Mouse (Mus musculus) liver, postnatal 0 days (tissue): ENCODE results near the gene Grik2. TPM values are rescaled to one million over a fixed set of nuclear protein-coding genes. Genes with fewer than 3 reads are reported as not detected.

Source experiments
- ATAC-seq: fragments of 200-750 bp; cut with Nextera tagmentation; 2 replicates; pipeline ENCODE4 v1.8.0; 2017; ENCODE audit warnings: mild to moderate bottlenecking, moderate library complexity
- DNase-seq: peaks from one replicate; pipeline ENCODE4 v3.0.0-alpha.2; 2016
- H3K27ac ChIP-seq: fragments of 300-500 bp; sonication (generic); 2 replicates; pipeline ENCODE4 v1.5.1; 2014; ENCODE audit warnings: antibody characterized with exemption, moderate library complexity, mild to moderate bottlenecking, low read depth
- H3K27me3 ChIP-seq: fragments of 300-500 bp; sonication (generic); 2 replicates; pipeline ENCODE4 v1.6.1; 2014; ENCODE audit warnings: low read length, control low read depth, mixed read lengths; ENCODE audit not compliant: insufficient read depth
- H3K36me3 ChIP-seq: fragments of 300-500 bp; sonication (generic); replicated peaks from 2 replicates; pipeline ENCODE4 v1.6.1; 2014; ENCODE audit warnings: mild to moderate bottlenecking, control low read depth, low read length, moderate library complexity, mixed read lengths; ENCODE audit not compliant: insufficient read depth
- H3K4me1 ChIP-seq: fragments of 300-500 bp; sonication (generic); 2 replicates; pipeline ENCODE4 v1.6.1; 2014; ENCODE audit warnings: antibody characterized with exemption, mild to moderate bottlenecking, control low read depth; ENCODE audit not compliant: insufficient read depth
- H3K4me2 ChIP-seq: fragments of 300-500 bp; sonication (generic); 2 replicates; pipeline ENCODE4 v1.6.1; 2014; ENCODE audit warnings: low read depth, mild to moderate bottlenecking, low read length, moderate library complexity, mixed read lengths
- H3K4me3 ChIP-seq: fragments of 300-500 bp; sonication (generic); 2 replicates; pipeline ENCODE4 v1.5.1; 2014; ENCODE audit warnings: low read depth, low read length
- H3K9ac ChIP-seq: fragments of 300-500 bp; sonication (generic); replicated peaks from 2 replicates; pipeline ENCODE4 v1.6.1; 2014; ENCODE audit warnings: mild to moderate bottlenecking, moderate library complexity
- H3K9me3 ChIP-seq: fragments of 300-500 bp; sonication (generic); 2 replicates; pipeline ENCODE4 v1.6.1; 2016; ENCODE audit warnings: mild to moderate bottlenecking, control low read depth, low read length, mixed read lengths
- CTCF ChIP-seq: sonication (generic); IDR thresholded peaks from 2 replicates; pipeline ENCODE4 v1.5.1; 2016; ENCODE audit warnings: antibody characterized with exemption, low read depth
- EP300 ChIP-seq: IDR thresholded peaks from 2 replicates; pipeline ENCODE4 v1.6.1; 2016; ENCODE audit warnings: antibody characterized with exemption, low read depth, mild to moderate bottlenecking
- WGBS: fragments of 180-500 bp; shearing (Covaris S2); extraction: QIAGEN DNeasy Blood & Tissue Kit; methylation state at CpG from one replicate; pipeline ENCODE4 v1.1.7; 2014; ENCODE audit not compliant: insufficient replicate concordance; 5-methylcytosine and 5-hydroxymethylcytosine counted together
- polyA plus RNA-seq: library from polyadenylated mRNA; unstranded; fragments of >200 nt; fragmentation: Nextera tagmentation; extraction: Ambion mirVana; gene quantifications from 2 replicates; pipeline ENCODE4 v1.2.1, GENCODE M21; 2015

Gene Grik2
- polyA plus RNA-seq, 1 experiment from 2014 or later, result not detected

GRCm38 (mm10) chr10:49716856-49717255 lies 71.7 kb downstream of the Grik2 start:
- DNase-seq, result no peak
- H3K9me3 ChIP-seq, result no peaks in the 10 kb centered on the region
- no peaks in the 10 kb centered on the region for H3K4me1 ChIP-seq
- no peaks in the 10 kb centered on the region for H3K27me3 ChIP-seq
- H3K36me3 ChIP-seq, result no peaks in the 10 kb centered on the region
- ATAC-seq, result no peak
- no peak overlapping the region for H3K9ac ChIP-seq
- WGBS, result 46% methylated on average over 5 of the region's 5 CpGs
- H3K4me2 ChIP-seq, result no peak overlapping the region
- no peak overlapping the region for H3K4me3 ChIP-seq
- H3K27ac ChIP-seq, result no peak overlapping the region
- TF ChIP-seq EP300 (no peak), CTCF (no peak)

GRCm38 (mm10) chr10:49709748-49710147 lies 78.8 kb downstream of the Grik2 start:
- no peak overlapping the region for H3K9ac ChIP-seq
- no peak for DNase-seq
- H3K4me1 ChIP-seq, result no peaks in the 10 kb centered on the region

GRCm38 (mm10) chr10:49704446-49704845 lies 84.1 kb downstream of the Grik2 start:
- ATAC-seq, result no peak
- no peaks in the 10 kb centered on the region for H3K9me3 ChIP-seq
- H3K27ac ChIP-seq, result no peak overlapping the region
- no peak overlapping the region for H3K4me2 ChIP-seq
- no peaks in the 10 kb centered on the region for H3K36me3 ChIP-seq
- H3K4me3 ChIP-seq, result no peak overlapping the region
- H3K9ac ChIP-seq, result no peak overlapping the region
- DNase-seq, result no peak
- no peaks in the 10 kb centered on the region for H3K27me3 ChIP-seq
- WGBS, result 79% methylated on average over 8 of the region's 8 CpGs
- no peak for TF ChIP-seq CTCF
- TF ChIP-seq EP300, result no peak
- H3K4me1 ChIP-seq, result no peaks in the 10 kb centered on the region

More at GRCm38 (mm10) chr10:49709748-49710147, 78.8 kb downstream of the Grik2 start:
- H3K4me3 ChIP-seq, result no peak overlapping the region
- ATAC-seq, result no peak
- H3K36me3 ChIP-seq, result no peaks in the 10 kb centered on the region
- WGBS, result 82% methylated on average over 3 of the region's 3 CpGs
- TF ChIP-seq EP300, result no peak
- no peak for TF ChIP-seq CTCF
- H3K27ac ChIP-seq, result no peak overlapping the region
- no peaks in the 10 kb centered on the region for H3K27me3 ChIP-seq
- no peak overlapping the region for H3K4me2 ChIP-seq
- H3K9me3 ChIP-seq, result no peaks in the 10 kb centered on the region

GRCm38 (mm10) chr10:49652320-49652719 lies 136.2 kb downstream of the Grik2 start:
- Histone ChIP-seq H3K27me3 (no peaks in the 10 kb centered on the region), H3K4me2 (no peak overlapping the region), H3K4me3 (no peak overlapping the region), H3K4me1 (no peaks in the 10 kb centered on the region), H3K9me3 (no peaks in the 10 kb centered on the region), H3K27ac (no peak overlapping the region), H3K9ac (no peak overlapping the region), H3K36me3 (no peaks in the 10 kb centered on the region)
- 61% methylated on average over 1 of the region's 1 CpGs for WGBS
- ATAC-seq (no peak), DNase-seq (no peak)
- TF ChIP-seq EP300 (no peak), CTCF (no peak)

- no peak overlapping the region for H3K4me3 ChIP-seq
- no peak overlapping the region for H3K27ac ChIP-seq
- TF ChIP-seq EP300 (no peak), CTCF (no peak)
- H3K4me2 ChIP-seq, result no peak overlapping the region
- no peaks in the 10 kb centered on the region for H3K36me3 ChIP-seq
- H3K4me1 ChIP-seq, result no peaks in the 10 kb centered on the region
- WGBS, result 77% methylated on average over 2 of the region's 2 CpGs
- H3K27me3 ChIP-seq, result no peaks in the 10 kb centered on the region
- H3K9ac ChIP-seq, result no peak overlapping the region
- ATAC-seq, result no peak
- H3K9me3 ChIP-seq, result no peaks in the 10 kb centered on the region
- DNase-seq, result no peak
Observed at GRCm38 (mm10) chr10:49647116-49647515, 141.4 kb downstream of the Grik2 start.

- TF ChIP-seq CTCF (no peak), EP300 (no peak)
- Histone ChIP-seq H3K4me1 (no peaks in the 10 kb centered on the region), H3K36me3 (no peaks in the 10 kb centered on the region), H3K9me3 (no peaks in the 10 kb centered on the region), H3K9ac (no peak overlapping the region), H3K4me3 (no peak overlapping the region), H3K27me3 (no peaks in the 10 kb centered on the region), H3K27ac (no peak overlapping the region), H3K4me2 (no peak overlapping the region)
- no peak for DNase-seq
- WGBS, result 75% methylated on average over 2 of the region's 2 CpGs
- ATAC-seq, result no peak
Observed at GRCm38 (mm10) chr10:49639901-49640300, 148.7 kb downstream of the Grik2 start.

GRCm38 (mm10) chr10:49623951-49624350 lies 164.6 kb downstream of the Grik2 start:
- Histone ChIP-seq H3K36me3 (no peaks in the 10 kb centered on the region), H3K4me2 (no peak overlapping the region), H3K9me3 (no peaks in the 10 kb centered on the region), H3K4me3 (no peak overlapping the region), H3K27ac (no peak overlapping the region), H3K27me3 (no peaks in the 10 kb centered on the region), H3K4me1 (no peaks in the 10 kb centered on the region), H3K9ac (no peak overlapping the region)
- no peak for TF ChIP-seq EP300
- no peak for TF ChIP-seq CTCF
- ATAC-seq, result no peak
- WGBS, result 77% methylated on average over 3 of the region's 3 CpGs
- DNase-seq, result no peak
